Mouse (Mus musculus) neural tube, embryonic 13.5 days (tissue): Measurements from ENCODE around the gene Cdc42ep4. TPM values are rescaled to one million over a fixed set of nuclear protein-coding genes. Genes with fewer than 3 reads are reported as not detected.
A peak's percentile ranks its signal among the peaks of the same experiment; 100 is the strongest.

Source experiments
- ATAC-seq: fragments of 200-750 bp; cut with Nextera tagmentation; 2 replicates; pipeline ENCODE4 v1.8.0; 2017; ENCODE audit warnings: low read depth, mild to moderate bottlenecking, moderate TSS enrichment, moderate library complexity
- H3K27ac ChIP-seq: fragments of 300-500 bp; sonication (generic); replicated peaks from 2 replicates; pipeline ENCODE4 v1.5.1; 2015; ENCODE audit warnings: moderate library complexity, mild to moderate bottlenecking, inconsistent platforms
- H3K27me3 ChIP-seq: fragments of 300-500 bp; sonication (generic); 2 replicates; pipeline ENCODE4 v1.6.1; 2015; ENCODE audit warnings: mild to moderate bottlenecking, inconsistent platforms
- H3K36me3 ChIP-seq: fragments of 300-500 bp; sonication (generic); 2 replicates; pipeline ENCODE4 v1.6.1; 2015; ENCODE audit warnings: mild to moderate bottlenecking, inconsistent platforms
- H3K4me1 ChIP-seq: fragments of 300-500 bp; sonication (generic); replicated peaks from 2 replicates; pipeline ENCODE4 v1.6.1; 2015; ENCODE audit warnings: inconsistent platforms
- H3K4me2 ChIP-seq: fragments of 300-500 bp; sonication (generic); 2 replicates; pipeline ENCODE4 v1.6.1; 2015; ENCODE audit warnings: inconsistent platforms, mild to moderate bottlenecking, moderate library complexity
- H3K4me3 ChIP-seq: fragments of 300-500 bp; sonication (generic); 2 replicates; pipeline ENCODE4 v1.5.1; 2015; ENCODE audit warnings: mild to moderate bottlenecking, inconsistent platforms
- H3K9ac ChIP-seq: fragments of 300-500 bp; sonication (generic); 2 replicates; pipeline ENCODE4 v1.6.1; 2015; ENCODE audit warnings: moderate library complexity, mild to moderate bottlenecking, inconsistent platforms
- H3K9me3 ChIP-seq: fragments of 300-500 bp; sonication (generic); 2 replicates; pipeline ENCODE4 v1.6.1; 2016; ENCODE audit warnings: inconsistent platforms
- WGBS: fragments of 180-500 bp; shearing (Covaris S2); methylation state at CpG from one replicate; pipeline ENCODE4 v1.1.7; 2015; 5-methylcytosine and 5-hydroxymethylcytosine counted together
- polyA plus RNA-seq: library from polyadenylated mRNA; unstranded; fragments of >200 nt; fragmentation: Nextera tagmentation; extraction: Ambion mirVana; gene quantifications from 2 replicates; pipeline ENCODE4 v1.2.1, GENCODE M21; 2015

Cdc42ep4 gene
- polyA plus RNA-seq, 1 experiment from 2014 or later, result 58.9 TPM

GRCm38 (mm10) chr11:113740100-113740499 lies 11.6 kb downstream of the Cdc42ep4 start:
- Histone ChIP-seq H3K27me3 (no peaks in the 10 kb centered on the region), H3K27ac (no peak overlapping the region), H3K36me3 (peaks cover 15% of the 10 kb centered on the region), H3K4me3 (no peak overlapping the region), H3K9me3 (no peaks in the 10 kb centered on the region), H3K9ac (no peak overlapping the region), H3K4me1 (peaks cover 46% of the 10 kb centered on the region), H3K4me2 (no peak overlapping the region)
- 88% methylated on average over 7 of the region's 7 CpGs for WGBS
- no peak for ATAC-seq

GRCm38 (mm10) chr11:113739213-113739612 lies 12.5 kb downstream of the Cdc42ep4 start:
- H3K4me2 ChIP-seq, result no peak overlapping the region

GRCm38 (mm10) chr11:113737912-113738311 lies 13.8 kb downstream of the Cdc42ep4 start:
- H3K4me2 ChIP-seq, result no peak overlapping the region
- no peaks in the 10 kb centered on the region for H3K27me3 ChIP-seq
- WGBS, result 55% methylated on average over 8 of the region's 8 CpGs
- no peak overlapping the region for H3K27ac ChIP-seq
- no peaks in the 10 kb centered on the region for H3K9me3 ChIP-seq
- H3K9ac ChIP-seq, result no peak overlapping the region; the same call in 1 of the 2 replicates
- H3K4me1 ChIP-seq, result peaks cover 68% of the 10 kb centered on the region
- ATAC-seq, result no peak
- H3K36me3 ChIP-seq, result peaks cover 8% of the 10 kb centered on the region
- no peak overlapping the region for H3K4me3 ChIP-seq

More at GRCm38 (mm10) chr11:113739213-113739612, 12.5 kb downstream of the Cdc42ep4 start:
- Histone ChIP-seq H3K4me1 (peaks cover 55% of the 10 kb centered on the region), H3K9ac (no peak overlapping the region), H3K36me3 (peaks cover 15% of the 10 kb centered on the region), H3K27ac (no peak overlapping the region), H3K27me3 (no peaks in the 10 kb centered on the region), H3K4me3 (no peak overlapping the region), H3K9me3 (no peaks in the 10 kb centered on the region)
- no peak for ATAC-seq
- WGBS, result 79% methylated on average over 8 of the region's 8 CpGs

- 85% methylated on average over 3 of the region's 3 CpGs for WGBS
- no peak for ATAC-seq
- H3K9ac ChIP-seq, result no peak overlapping the region
- no peak overlapping the region for H3K4me2 ChIP-seq
- H3K27me3 ChIP-seq, result no peaks in the 10 kb centered on the region
- H3K4me1 ChIP-seq, result peaks cover 72% of the 10 kb centered on the region
- no peak overlapping the region for H3K4me3 ChIP-seq
- H3K27ac ChIP-seq, result no peak overlapping the region
- H3K36me3 ChIP-seq, result peaks cover 6% of the 10 kb centered on the region
- no peaks in the 10 kb centered on the region for H3K9me3 ChIP-seq
Measured at GRCm38 (mm10) chr11:113737553-113737854, 14.2 kb downstream of the Cdc42ep4 start.

- no peak overlapping the region for H3K27ac ChIP-seq
- 68% methylated on average over 11 of the region's 11 CpGs for WGBS
- H3K9ac ChIP-seq, result no peak overlapping the region
- H3K4me2 ChIP-seq, result no peak overlapping the region
- H3K4me1 ChIP-seq, result peaks cover 72% of the 10 kb centered on the region
- H3K36me3 ChIP-seq, result peaks cover 6% of the 10 kb centered on the region
- no peaks in the 10 kb centered on the region for H3K27me3 ChIP-seq
- no peaks in the 10 kb centered on the region for H3K9me3 ChIP-seq
- H3K4me3 ChIP-seq, result no peak overlapping the region
- no peak for ATAC-seq
Measured at GRCm38 (mm10) chr11:113736848-113737552, 14.7 kb downstream of the Cdc42ep4 start.

GRCm38 (mm10) chr11:113735151-113735550 lies 16.5 kb downstream of the Cdc42ep4 start:
- no peak overlapping the region for H3K4me2 ChIP-seq
- H3K4me1 ChIP-seq, result peaks cover 85% of the 10 kb centered on the region
- no peak for ATAC-seq
- no peaks in the 10 kb centered on the region; the same call in 1 of the 2 replicates for H3K36me3 ChIP-seq
- 77% methylated on average over 6 of the region's 6 CpGs for WGBS
- no peak overlapping the region for H3K27ac ChIP-seq
- H3K9ac ChIP-seq, result no peak overlapping the region
- H3K9me3 ChIP-seq, result no peaks in the 10 kb centered on the region
- H3K4me3 ChIP-seq, result no peak overlapping the region
- no peaks in the 10 kb centered on the region for H3K27me3 ChIP-seq

GRCm38 (mm10) chr11:113733631-113734364 lies 17.9 kb downstream of the Cdc42ep4 start:
- peaks cover 8% of the 10 kb centered on the region for H3K36me3 ChIP-seq
- peaks cover 82% of the 10 kb centered on the region for H3K4me1 ChIP-seq
- no peaks in the 10 kb centered on the region for H3K27me3 ChIP-seq
- H3K4me2 ChIP-seq, result no peak overlapping the region
- H3K27ac ChIP-seq, result no peak overlapping the region
- no peak for ATAC-seq
- H3K9ac ChIP-seq, result peak overlapping the region; percentile 43; the same call in 1 of the 2 replicates
- H3K4me3 ChIP-seq, result no peak overlapping the region
- no peaks in the 10 kb centered on the region for H3K9me3 ChIP-seq
- WGBS, result 47% methylated on average over 6 of the region's 6 CpGs

- WGBS, result 95% methylated on average over 10 of the region's 10 CpGs
- Histone ChIP-seq H3K27ac (no peak overlapping the region), H3K4me2 (no peak overlapping the region), H3K9me3 (no peaks in the 10 kb centered on the region), H3K4me1 (peaks cover 82% of the 10 kb centered on the region), H3K9ac (no peak overlapping the region), H3K36me3 (peaks cover 25% of the 10 kb centered on the region), H3K27me3 (no peaks in the 10 kb centered on the region), H3K4me3 (no peak overlapping the region)
- ATAC-seq, result no peak
Measured at GRCm38 (mm10) chr11:113731945-113732612, 19.6 kb downstream of the Cdc42ep4 start.

GRCm38 (mm10) chr11:113730879-113731278 lies 20.8 kb downstream of the Cdc42ep4 start:
- Histone ChIP-seq H3K4me3 (no peak overlapping the region), H3K27me3 (no peaks in the 10 kb centered on the region), H3K4me2 (no peak overlapping the region), H3K36me3 (peaks cover 37% of the 10 kb centered on the region), H3K9me3 (no peaks in the 10 kb centered on the region), H3K9ac (no peak overlapping the region), H3K4me1 (peaks cover 83% of the 10 kb centered on the region), H3K27ac (no peak overlapping the region)
- no peak for ATAC-seq
- WGBS, result 82% methylated on average over 3 of the region's 3 CpGs

- no peak for ATAC-seq
- Histone ChIP-seq H3K27me3 (no peaks in the 10 kb centered on the region), H3K9me3 (no peaks in the 10 kb centered on the region), H3K4me1 (peaks cover 83% of the 10 kb centered on the region), H3K4me3 (no peak overlapping the region), H3K9ac (no peak overlapping the region), H3K27ac (no peak overlapping the region), H3K36me3 (peaks cover 39% of the 10 kb centered on the region), H3K4me2 (no peak overlapping the region)
- 74% methylated on average over 8 of the region's 8 CpGs for WGBS
Measured at GRCm38 (mm10) chr11:113729917-113730316, 21.8 kb downstream of the Cdc42ep4 start.

GRCm38 (mm10) chr11:113729239-113729638 lies 22.4 kb downstream of the Cdc42ep4 start:
- ATAC-seq, result no peak

GRCm38 (mm10) chr11:113727992-113728391 lies 23.7 kb downstream of the Cdc42ep4 start:
- Histone ChIP-seq H3K4me1 (peaks cover 67% of the 10 kb centered on the region), H3K27ac (peak overlapping the region; percentile 49; the same call in 1 of the 2 replicates)
- 71% methylated on average over 6 of the region's 6 CpGs for WGBS

More at GRCm38 (mm10) chr11:113729239-113729638, 22.4 kb downstream of the Cdc42ep4 start:
- no peak overlapping the region for H3K27ac ChIP-seq
- H3K9ac ChIP-seq, result no peak overlapping the region
- 84% methylated on average over 21 of the region's 21 CpGs for WGBS
- no peak overlapping the region for H3K4me2 ChIP-seq
- no peaks in the 10 kb centered on the region for H3K9me3 ChIP-seq
- no peaks in the 10 kb centered on the region for H3K27me3 ChIP-seq
- no peak overlapping the region for H3K4me3 ChIP-seq
- peaks cover 39% of the 10 kb centered on the region for H3K36me3 ChIP-seq
- peaks cover 77% of the 10 kb centered on the region for H3K4me1 ChIP-seq

More at GRCm38 (mm10) chr11:113727992-113728391, 23.7 kb downstream of the Cdc42ep4 start:
- H3K9ac ChIP-seq, result no peak overlapping the region
- H3K36me3 ChIP-seq, result peaks cover 39% of the 10 kb centered on the region
- H3K4me3 ChIP-seq, result no peak overlapping the region
- H3K27me3 ChIP-seq, result no peaks in the 10 kb centered on the region
- H3K9me3 ChIP-seq, result no peaks in the 10 kb centered on the region
- ATAC-seq, result no peak
- no peak overlapping the region for H3K4me2 ChIP-seq
